In the genomic region with DNA sequence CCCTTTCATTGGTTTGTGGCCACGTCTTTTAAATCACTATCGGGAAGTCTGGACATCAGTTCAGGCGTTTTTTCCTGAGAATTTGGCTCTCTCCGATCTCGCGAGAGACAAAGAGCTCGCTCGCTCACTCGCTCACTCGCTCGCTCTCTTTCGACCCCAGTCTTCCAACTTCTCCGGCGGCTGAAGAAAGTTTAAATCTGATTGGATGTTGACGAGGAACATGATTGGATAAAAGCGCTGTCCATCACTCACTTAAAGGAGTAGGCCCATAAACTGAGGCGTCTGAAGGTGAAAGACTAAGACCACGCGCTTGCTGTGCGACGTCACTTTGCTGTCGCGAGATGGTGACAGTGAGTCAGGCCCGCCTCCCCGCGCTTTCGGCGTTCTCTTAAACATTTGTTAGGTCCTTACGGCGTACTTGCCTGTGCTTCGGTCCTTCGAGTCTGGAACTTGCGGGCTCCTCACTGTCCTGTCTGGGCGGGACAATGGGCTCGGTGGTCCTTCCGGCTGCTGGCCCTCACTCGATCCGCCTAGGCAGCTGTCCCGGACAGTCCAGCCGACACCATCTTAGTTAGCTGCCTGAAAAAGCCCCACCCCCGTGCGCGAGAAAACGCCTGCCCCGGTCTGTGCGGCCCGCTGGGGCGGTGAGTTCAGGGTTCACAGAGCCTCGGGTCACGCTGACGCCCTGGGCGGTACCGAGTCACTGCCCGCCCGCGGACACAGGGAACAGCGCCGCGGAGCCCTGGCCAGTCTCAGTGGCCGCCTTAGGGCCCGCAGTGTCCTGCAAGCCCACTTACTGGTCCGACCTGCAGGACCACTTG, we compare ENCODE assay signal across 8 mouse cellular contexts. TPM values are rescaled to one million over a fixed set of nuclear protein-coding genes. Genes with fewer than 3 reads are reported as not detected.
DNase-seq lines count a peak whose midpoint lies in the region; ATAC-seq lines count a peak whose summit lies in the region.

A gene (minus strand): TSS at position 293 of the 821 bp plus-strand sequence.

- peaks cover 22% of the 10 kb centered on the region for H3K4me1 ChIP-seq in heart, embryonic 10.5 days
- H3K4me1 ChIP-seq in kidney, embryonic 15.5 days: peaks cover 23% of the 10 kb centered on the region

- under 1% methylated on average over 62 of the region's 62 CpGs for WGBS in heart, embryonic 10.5 days
- WGBS in kidney, embryonic 15.5 days: under 1% methylated on average over 62 of the region's 62 CpGs

- H3K9ac ChIP-seq in kidney, embryonic 15.5 days: peak within 1 kb of the TSS; percentile 83

- H3K4me3 ChIP-seq in heart, embryonic 10.5 days: peak within 1 kb of the TSS; percentile 92
- peak within 1 kb of the TSS; percentile 81 for H3K4me3 ChIP-seq in kidney, embryonic 15.5 days (replicated peaks)

- peak; percentile 78 for ATAC-seq in erythroblast, adult 5-6 weeks (replicated peaks; ENCODE audit: low FRiP score, poor library complexity, severe bottlenecking)
- peak; percentile 94 for ATAC-seq in kidney, embryonic 15.5 days (replicated peaks; ENCODE audit: low FRiP score)
- ATAC-seq in monocyte, adult 5-6 weeks (replicated peaks; ENCODE audit: insufficient number of reproducible peaks, low FRiP score, low TSS enrichment, poor library complexity, severe bottlenecking): peak; percentile 79

- H3K9me3 ChIP-seq in heart, embryonic 10.5 days: no peaks in the 10 kb centered on the region
- H3K9me3 ChIP-seq in kidney, embryonic 15.5 days (replicated peaks): no peaks in the 10 kb centered on the region

- peak within 1 kb of the TSS; percentile 98 for H3K27ac ChIP-seq in heart, embryonic 10.5 days
- H3K27ac ChIP-seq in kidney, embryonic 15.5 days: peak within 1 kb of the TSS; percentile 98

- H3K4me2 ChIP-seq in kidney, embryonic 15.5 days: peak within 1 kb of the TSS; percentile 82

- no peaks in the 10 kb centered on the region for H3K27me3 ChIP-seq in heart, embryonic 10.5 days (ENCODE audit: insufficient read depth, poor library complexity, severe bottlenecking)
- no peaks in the 10 kb centered on the region for H3K27me3 ChIP-seq in kidney, embryonic 15.5 days

- peak; percentile 93 to 95 for DNase-seq in B cell, adult 2 months
- DNase-seq in brain, adult 2 months (ENCODE audit: low read depth, low spot score): peak; percentile 100
- DNase-seq in heart, embryonic 10.5 days (ENCODE audit: low spot score): peak; percentile 98
- DNase-seq in liver: peak; percentile 95
- DNase-seq in spleen, postnatal 4 days (ENCODE audit: low spot score in 2 of 2): peak; percentile 91 to 94

- H3K36me3 ChIP-seq in heart, embryonic 10.5 days: peaks cover 19% of the 10 kb centered on the region
- H3K36me3 ChIP-seq in kidney, embryonic 15.5 days: peaks cover 17% of the 10 kb centered on the region

RNA-seq across cellular contexts. Expression of the gene that starts here (rescaled TPM):
- 19.4 and 26.1 TPM in 2 replicates for total RNA-seq in erythroblast, adult 5-6 weeks (2015; ENCODE audit: low replicate concordance)
- 19.9 and 29.7 TPM in 2 replicates for total RNA-seq in erythroblast, adult 5-6 weeks (2017; ENCODE audit: low replicate concordance)
- 11.8 and 13.3 TPM in 2 replicates for polyA plus RNA-seq in heart, embryonic 10.5 days (2016; fragmentation: Nextera tagmentation; extraction: Ambion mirVana)
- polyA plus RNA-seq in kidney, embryonic 15.5 days (2015; fragmentation: Nextera tagmentation; extraction: Ambion mirVana): 15.6 and 17.2 TPM in 2 replicates
- total RNA-seq in monocyte, adult 5-6 weeks (2017): 22.2 to 45.8 TPM (median 22.5 TPM) in 3 replicates

Comparison
In these comparisons a context has a peak if more than half of its experiments do, and no peak if none do; other contexts are left out.
1. Peak in every context shown above with its lines: DNase-seq, ATAC-seq, H3K4me3 ChIP-seq and H3K27ac ChIP-seq.